Mouse (Mus musculus) megakaryocyte, adult 5-6 weeks (primary cell): ENCODE results near the gene Klf9. TPM values are rescaled to one million over a fixed set of nuclear protein-coding genes. Genes with fewer than 3 reads are reported as not detected.

Experiments used
- ATAC-seq: 2 replicates; pipeline ENCODE4 v1.8.0; 2016; ENCODE audit warnings: mild to moderate bottlenecking, inconsistent platforms; ENCODE audit not compliant: poor library complexity, severe bottlenecking
- total RNA-seq, 2 experiments: library from RNA; stranded (forward) in 1 of 2; stranded (reverse) in 1 of 2; fragments of 153-499, 151-499 nt in 1 of 2; fragments of 221-1000, 200-1000 nt in 1 of 2; gene quantifications; 2 replicates each; pipeline versions ENCODE4 v1.2.3 to v1.2.4; 2015 to 2017

Gene Klf9
- total RNA-seq, 2 experiments from 2014 or later = 6.2 to 7.0 TPM

DNA sequence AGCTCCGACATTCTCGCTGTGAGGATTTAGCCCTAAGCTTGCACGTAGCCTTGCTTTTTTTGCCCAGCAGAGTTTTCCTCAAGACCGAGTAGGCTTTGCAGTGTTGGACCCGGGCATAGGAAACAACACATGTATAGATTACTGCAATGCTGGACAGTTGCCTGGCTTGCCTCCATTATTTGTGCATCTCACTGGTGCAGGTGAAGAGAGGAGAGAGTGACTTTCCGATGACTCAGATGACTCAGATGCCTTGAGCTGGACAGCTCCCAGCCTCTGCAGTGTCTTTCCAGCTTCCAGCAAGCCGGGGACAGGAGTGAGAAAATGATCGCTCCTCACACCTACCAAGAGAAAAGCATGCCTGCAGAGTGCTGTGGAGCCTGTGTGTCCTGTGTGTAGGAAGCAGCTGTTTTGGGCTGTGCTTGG lies 21.4 kb downstream of the Klf9 start:
- no peak for ATAC-seq

DNA sequence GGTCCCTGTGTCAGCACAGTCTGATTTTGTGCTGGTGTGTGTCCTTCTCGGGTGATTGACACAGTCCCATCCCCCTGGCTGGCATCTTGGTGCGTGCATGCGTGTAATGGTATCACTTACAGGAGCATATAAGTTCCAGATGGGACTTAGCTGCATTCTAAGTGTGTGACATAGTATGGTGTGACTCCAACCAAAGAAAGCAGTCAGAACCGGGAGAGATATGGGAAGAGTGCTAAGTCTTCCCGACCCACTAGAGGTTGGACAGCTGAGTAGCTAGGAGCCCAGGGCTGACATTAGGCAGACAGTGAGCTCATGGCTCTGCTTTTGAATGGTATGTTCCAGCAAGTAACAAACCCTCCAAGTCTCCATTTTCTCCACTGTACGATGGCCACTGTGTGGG lies 21.9 kb downstream of the Klf9 start:
- ATAC-seq = no peak

DNA sequence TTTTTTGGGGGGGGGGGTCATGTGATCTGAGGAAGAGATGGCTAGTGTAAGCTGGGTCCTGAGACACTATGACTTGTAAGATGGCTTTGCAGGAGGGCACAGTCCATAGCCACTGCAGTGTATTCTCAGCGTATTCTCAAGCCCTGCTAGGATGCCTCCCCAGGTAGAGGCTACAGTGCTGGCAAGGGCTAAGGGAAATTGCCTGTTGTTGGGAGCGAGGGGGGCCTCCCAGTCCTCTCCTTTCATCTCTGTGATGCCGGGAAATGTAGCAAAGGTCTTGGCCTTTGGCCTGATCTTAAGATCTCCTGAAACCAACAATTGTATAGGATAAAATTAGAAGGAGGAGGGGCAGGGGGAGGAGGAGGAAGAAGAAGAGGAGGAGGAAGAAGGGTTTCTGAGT lies 22.3 kb downstream of the Klf9 start:
- ATAC-seq = no peak

DNA sequence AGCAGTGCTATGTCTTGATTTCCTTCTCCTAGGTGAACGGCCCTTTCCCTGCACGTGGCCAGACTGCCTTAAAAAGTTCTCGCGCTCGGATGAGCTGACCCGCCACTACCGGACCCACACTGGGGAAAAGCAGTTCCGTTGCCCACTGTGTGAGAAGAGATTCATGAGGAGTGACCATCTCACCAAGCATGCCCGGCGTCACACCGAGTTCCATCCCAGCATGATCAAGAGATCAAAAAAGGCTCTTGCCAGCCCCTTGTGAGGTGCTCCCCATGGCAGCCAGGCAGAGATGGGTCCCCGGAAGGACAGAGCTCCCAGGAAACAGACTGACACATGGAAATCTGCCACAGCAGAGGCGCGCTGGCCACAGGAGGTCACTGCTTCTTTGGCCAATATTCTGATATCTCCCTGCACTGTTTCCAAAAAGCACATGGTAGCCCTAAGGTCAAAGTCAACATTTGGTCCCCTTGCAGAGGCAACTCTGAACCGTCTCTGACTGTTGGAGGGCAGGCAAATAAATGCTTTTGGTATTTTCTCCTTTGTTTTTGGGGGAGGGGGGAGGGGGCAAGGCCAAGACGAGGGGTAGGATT lies 23.7 kb downstream of the Klf9 start:
- ATAC-seq = no peak

DNA sequence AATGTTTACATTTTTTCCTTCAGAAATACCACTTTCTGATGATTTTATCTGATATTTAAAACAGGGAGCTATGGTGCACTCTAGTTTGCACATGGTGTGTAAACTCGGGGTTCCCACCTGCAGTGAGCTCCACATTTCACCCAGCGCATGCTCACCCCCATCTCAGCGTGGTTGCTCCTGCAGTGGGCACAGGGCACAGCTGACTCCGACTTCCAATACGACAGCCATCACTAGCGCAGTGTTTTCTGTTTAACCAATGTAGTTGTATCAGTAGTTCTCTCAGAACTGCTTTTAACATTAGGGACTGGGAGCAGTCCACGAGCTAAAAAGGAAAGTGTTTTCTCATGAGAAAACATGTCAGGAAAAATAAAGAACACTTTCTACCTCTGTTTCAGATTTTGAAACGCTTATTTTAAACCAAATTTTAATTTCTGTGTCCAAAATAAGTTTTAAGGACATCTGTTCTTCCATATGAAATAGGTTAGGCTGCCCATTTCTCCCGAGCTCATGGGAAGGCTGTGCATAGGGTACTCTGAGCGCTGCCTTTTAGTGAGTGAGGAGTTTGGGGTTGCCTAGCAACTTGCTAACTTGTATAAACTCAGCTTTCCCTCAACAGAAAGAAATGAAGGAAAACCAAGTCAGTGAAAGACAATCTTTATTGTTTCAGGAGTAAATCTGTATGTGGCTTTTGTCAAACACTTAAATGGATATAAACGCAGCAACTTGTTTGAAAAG lies 25.7 kb downstream of the Klf9 start:
- ATAC-seq = no peak

DNA sequence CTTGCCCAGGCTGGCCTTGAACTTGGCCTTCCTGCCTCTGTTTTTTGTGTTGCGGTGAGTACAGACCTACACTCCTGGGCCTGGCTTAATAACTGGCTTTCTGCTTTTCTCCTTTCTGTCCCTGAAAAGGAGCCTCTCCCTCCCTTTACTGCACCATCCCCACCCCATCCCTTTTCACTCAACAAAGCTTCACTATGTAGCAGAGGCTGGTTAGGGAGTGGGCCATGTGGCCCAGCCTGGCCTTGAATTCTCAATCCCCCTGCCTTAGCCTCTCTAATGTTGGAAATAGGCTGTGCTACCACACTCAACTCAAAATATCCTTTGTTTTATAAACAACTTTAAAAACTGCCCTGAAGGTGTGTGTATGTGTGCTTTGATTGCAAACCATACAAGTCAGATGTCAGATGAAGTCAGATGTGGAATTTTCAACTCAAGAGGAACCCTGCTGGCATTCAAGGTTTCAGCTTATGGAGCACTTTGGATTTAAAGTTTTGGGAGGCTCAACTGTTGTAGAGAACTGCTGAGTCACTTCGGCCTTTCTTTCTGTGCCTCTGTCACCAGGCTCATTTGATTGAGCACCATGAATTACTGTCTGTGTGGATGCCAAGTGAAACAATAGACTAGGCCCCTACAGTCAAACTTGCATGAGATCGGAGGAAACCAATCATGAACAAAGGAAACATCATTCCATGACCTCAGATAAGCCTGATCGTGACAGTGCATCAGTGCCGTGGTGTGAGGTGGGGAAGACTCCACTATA lies 28.1 kb downstream of the Klf9 start:
- ATAC-seq = no peak

DNA sequence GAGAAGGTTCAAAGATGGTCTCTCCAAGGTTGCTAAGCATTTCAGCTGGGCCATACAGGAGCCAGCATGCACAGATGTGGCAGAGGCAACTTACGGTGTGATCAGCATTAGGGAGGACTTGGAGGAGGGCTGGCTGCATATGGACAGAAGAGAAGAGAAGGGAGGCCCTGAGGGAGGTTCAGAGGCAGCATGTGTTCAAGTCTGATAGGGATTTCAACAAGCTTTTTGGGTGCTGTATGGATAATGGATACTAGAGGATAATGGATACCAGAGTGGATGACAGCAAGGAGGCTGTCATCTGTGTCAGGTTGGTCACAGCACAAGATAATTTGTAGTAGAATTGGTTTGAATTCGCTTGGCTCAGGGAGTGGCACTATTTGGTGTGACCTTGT lies 28.6 kb downstream of the Klf9 start:
- no peak for ATAC-seq

DNA sequence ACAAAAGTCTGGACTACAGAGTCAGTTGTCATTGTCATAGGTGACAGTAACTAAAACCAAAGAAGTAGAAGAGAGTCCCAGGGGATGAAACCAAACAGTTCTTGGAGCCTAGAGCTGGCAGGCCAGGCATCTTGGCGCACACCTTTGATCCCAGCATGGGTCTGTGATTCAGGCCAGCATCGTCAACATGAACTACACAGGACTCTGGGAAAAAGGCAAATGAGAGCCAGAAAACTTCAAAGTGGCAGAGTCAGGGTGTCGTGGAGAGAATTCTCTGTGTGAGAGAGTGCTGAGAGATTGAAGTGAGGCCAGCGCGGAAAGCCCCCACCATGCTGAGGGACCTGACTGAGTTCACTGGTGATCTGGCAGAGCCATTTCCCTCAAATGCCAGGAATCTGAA lies 29.4 kb downstream of the Klf9 start:
- ATAC-seq = no peak

DNA sequence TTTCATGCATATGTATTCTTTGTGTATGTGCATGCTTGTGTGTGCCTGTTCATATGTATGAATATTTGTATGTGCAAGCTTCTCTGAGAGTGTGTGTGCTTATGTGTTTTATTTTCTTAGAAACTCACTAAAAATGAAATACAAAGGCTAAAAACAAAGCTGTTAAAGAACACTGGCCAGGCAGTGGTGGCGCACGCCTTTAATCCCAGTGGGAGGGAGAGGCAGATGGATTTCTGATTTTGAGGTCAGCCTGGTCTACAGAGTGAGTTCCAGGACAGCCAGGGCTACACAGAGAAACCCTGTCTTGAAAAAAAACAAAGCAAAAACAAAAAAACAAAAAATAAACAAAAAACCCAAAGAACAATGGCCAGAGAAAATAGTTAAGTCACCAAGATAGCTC lies 30.1 kb downstream of the Klf9 start:
- no peak for ATAC-seq

DNA sequence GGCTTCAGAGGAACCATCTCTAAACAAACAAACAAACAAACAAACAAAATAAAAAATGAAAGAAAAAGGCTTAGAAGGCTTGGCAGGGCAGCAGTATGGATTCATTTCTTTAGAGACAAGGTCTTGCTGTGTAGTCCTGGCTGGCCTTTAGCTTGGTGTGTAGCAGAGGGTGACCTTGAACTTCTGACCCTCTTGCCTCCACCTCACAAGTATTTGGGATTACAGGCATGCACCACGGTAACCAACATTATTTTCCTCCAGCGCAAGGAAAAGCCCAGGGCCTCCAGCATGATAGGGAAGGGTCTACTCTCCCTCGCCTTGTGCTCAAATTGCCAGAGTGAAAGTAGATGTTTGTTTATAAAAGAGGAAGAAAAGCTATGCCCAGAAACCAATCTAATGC lies 34.1 kb downstream of the Klf9 start:
- ATAC-seq = no peak

DNA sequence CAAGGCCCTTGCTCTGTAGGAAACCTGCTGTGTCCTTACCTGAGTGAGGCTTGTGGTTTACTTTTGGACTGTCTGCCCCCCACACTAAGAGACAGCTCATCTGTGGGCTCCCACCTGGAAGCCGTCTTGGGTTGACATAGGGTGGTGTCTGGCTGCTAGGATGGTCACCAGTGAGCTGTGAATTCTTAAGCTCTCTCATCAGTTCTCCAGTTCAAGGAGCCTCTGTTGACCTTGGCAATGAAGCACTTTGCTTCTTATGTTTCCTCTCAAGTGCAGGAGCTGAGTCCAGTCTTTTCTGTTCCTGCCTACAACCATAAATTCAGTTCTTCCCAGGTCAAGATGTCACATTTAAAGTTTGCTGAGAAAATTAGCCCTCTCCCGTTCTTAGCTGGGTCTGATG lies 34.5 kb downstream of the Klf9 start:
- no peak for ATAC-seq

DNA sequence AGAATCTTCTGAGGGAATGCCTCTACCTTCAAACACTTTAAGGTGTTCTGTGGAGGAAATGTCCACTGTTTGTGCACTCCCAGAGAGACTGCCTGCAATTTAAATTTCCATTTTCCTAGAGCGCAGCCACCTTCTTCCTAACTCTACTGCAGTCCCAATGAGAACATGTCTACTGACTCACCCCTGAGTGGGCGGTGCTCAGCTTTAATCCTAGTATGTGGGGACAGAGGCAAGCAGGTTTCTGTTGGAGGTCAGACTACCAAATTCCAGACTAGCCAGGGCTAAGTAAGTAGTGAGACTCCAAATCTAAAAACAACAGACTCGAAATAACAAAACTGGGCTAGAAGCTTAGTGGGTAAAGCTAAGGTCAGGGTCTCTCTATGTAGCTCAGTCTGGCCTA lies 37.5 kb downstream of the Klf9 start:
- ATAC-seq = no peak

DNA sequence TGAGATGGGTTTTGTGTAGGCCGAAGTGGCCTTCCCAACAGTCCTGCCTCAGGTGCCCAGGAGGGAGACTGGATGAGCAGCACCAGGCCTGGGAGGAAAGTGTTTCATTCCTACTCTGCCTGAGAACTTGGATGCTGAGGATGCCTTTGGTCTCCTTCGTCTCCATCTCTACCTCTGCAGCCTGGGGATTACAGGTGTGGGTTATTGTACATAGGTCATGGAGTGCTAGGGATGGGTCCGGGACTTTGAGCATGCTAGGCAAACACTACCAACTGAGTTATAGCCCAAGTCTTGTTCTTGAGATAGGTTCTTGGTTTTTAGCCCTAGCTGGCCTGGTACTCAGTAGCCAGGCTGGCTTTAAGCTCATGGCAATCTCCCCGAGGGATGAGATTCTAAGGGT lies 42.5 kb downstream of the Klf9 start:
- ATAC-seq = no peak

DNA sequence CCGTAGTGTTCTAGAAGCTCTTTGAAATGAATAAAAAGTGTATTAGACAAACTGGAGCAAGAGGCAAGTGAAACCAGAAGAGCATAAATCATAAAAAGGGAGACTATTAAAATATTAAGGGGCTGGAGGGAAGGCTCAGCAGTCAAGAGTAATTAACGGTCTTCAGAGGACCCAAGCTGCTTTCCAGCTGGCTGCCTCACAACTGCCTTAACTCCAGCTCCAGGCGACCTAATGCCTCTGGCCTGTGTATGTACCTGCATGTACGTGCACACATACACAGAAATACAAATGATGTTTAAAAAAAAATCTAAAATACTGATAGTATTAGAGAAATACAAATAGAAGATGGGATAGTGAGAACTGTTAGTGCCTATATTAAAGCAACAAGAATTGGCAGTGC lies 43.0 kb downstream of the Klf9 start:
- ATAC-seq = no peak

DNA sequence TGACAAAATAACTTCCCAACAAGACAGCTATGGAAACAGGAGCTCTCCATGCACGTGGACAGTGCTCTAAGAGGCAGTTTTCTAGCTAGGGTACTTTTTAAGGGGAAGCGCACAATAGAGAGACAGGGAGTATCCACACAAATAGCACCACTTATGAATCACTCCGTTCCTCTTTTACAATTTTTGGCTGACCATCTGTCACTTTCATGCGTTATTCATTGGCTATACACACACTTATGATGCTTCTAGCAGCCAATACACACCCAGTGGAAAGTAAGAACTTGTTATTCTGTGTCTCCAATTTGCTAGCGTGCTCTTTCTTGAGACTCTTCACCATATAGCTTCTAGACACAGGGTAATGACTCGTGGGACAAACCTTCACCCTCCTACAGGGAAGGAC lies 46.7 kb downstream of the Klf9 start:
- no peak for ATAC-seq

DNA sequence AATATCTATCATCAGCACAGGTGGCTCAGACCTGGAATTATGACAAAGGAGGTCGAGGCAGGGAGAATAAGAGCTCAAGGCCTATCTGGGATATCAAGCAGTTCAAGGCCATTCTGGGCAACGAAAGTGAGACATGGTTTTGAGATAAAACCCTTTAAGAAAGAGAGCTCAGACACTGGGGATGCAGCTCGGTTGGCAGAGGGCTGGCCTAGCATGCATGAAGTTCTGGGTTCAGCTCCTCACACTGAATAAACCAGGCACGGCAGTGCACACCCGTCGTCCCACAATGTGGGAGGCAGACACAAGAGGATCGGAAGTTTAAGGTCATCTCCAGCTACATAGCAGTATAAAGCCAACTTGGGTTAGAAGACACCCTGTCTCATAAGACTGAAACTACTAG lies 48.0 kb downstream of the Klf9 start:
- ATAC-seq = no peak

DNA sequence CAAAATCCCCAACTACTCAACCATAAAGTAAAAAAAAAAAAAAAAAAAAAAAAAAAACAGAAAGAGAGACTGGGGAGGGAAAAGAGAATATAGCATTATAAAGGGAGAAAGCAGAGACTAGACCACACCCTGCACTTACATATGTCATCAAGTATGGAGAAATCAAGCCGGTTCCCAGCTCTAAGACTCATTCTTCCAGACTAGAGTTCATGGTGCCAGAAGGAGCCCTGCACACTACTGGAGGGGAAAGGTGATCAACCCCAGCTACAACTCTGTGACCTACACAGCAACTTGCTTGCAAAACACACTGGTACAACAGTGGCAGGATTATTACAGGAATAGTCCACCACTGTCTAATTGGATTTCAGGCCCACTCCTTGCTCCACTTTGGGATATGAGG lies 48.7 kb downstream of the Klf9 start:
- ATAC-seq = no peak

DNA sequence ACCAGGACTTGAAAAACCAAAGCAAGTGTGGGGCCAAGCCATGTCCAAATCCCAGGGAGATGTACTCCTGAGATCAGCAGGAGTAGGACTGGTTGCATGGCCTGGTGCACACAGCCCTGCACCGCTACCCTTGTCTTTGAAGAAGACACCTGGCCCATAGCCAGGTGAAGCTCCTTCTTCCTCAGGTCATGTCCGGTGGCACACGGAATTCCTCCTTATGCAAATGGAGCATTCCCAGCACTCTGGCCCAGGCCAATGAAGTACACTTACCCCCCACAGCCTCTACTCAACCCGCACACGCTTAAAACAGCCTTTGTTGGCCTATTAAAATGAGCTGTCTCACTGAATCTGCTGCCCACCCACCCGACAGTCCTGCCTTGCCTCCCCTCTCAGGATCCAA lies 50.5 kb downstream of the Klf9 start:
- ATAC-seq = no peak

DNA sequence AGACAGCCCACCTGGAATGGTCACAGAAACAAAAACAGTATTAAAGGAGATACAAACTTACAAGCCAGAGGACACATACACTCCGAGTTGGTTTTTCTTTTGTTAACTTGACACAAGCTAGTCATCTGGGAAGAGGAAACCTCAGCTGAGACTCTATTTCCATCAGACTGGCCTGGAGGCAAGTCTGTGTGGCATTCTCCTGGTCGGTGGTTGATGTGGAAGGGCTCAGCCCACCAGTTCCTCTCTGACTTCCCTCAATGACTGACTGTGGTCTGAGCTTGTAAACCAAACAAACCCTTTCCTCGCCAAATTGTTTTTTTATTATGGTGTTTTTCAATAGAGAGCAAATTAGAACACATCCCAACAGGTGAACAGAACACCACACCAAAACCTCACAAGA lies 52.0 kb downstream of the Klf9 start:
- no peak for ATAC-seq

DNA sequence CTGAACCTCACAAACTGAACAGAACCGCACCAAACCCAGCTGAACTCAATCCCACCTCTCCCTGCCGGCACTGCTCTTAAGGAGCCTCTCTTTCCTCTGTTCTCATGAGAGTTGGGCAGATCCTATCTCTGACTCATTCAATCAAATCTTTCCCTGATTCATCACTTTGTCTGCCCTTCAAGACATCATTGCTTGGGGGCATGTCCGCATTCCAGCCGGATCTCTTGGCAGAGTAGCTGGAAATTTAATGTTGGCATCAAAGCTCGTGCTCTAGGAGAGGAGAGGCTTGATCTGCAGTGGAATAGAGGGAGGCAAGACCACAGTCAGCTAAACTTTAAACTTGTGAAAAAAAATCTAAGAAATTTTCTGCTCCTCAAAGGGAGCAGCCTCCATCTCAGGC lies 61.1 kb downstream of the Klf9 start:
- ATAC-seq = no peak

DNA sequence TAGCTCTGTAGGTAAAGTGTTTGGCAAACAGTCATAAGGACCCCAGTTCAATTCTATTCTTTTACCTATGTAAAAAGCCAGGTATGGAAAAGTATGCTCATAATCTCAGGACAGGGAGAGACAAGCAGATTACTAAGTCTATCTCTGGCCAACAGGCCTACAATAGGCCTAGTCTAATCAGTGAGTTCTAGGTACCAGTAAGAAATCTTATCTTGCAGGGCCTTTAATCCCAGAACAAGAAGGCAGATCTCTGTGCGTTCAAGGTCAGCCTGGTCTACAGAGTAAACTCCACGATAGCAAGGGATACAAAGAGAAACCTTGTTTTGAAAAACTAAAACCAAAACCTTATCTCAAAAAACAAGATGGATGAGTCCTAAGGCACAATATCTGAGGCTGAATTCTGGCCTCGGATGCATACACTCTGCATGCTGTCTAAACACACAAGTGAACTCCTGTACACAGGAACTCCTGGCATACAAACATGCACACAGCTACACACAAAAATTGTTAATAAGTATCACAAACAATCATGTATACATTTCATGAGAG lies 62.6 kb downstream of the Klf9 start:
- no peak for ATAC-seq

DNA sequence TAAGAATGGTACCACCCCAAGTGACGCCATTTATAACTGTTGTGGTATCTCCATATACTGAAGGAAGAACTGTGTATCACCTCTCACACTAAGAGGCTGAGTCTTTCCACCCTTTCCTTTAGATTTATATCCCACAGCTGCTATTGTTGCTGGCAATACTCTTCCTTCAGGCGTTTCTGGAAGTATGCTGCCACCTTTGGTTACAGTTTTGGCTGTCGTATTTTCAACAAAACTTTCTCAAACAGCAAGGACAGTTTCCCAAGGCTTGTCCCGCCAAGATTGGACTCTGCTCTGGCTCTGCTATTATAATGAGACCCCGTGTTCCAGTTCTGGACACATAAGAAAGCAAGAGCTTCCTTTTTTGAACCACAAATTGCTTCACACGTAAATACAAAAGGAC lies 70.3 kb downstream of the Klf9 start:
- no peak for ATAC-seq
